Mouse (Mus musculus): ENCODE measurements around the gene Ogfod2. TPM values are rescaled to one million over a fixed set of nuclear protein-coding genes. Genes with fewer than 3 reads are reported as not detected.

Gene Ogfod2
- polyA plus RNA-seq, 1 experiment from 2014 or later, result 23.3 TPM

DNA sequence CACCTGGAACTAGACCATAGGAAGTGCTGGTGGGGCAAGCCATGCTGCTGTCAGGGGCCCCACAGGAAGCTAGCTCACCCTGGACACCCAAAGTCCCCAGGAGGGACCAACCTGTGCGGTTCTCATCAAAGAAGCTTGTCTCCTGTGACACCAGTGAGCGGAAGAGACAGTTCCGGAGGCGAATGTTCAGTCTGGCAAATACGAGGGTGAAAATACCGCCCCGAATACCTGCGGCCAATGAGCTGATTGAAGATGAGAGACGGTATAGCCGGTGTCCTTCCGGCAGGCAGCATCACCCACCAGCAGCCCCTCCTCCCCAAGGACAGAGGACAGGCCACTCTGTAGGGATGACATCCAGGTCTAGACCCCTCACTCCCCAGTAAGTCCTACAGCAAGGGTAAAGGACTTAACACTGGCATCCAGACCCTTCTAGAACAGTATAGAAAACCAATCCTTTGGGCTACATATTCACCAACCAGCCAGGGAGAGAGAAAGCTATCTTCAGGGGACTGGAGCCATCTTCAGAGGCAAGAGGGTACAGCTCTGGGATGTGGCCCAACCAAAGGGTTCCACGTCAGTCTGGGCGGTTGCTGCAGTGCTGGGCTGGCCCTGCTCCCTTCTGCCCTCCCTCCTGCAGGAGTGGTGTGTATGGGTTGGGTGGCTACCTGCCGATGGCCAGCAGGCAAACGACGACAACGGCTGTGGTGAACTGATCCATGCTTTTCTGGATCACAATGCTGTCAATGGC lies 29.0 kb upstream of the Ogfod2 start:
- WGBS, result 88% methylated on average over 17 of the region's 17 CpGs
- peaks cover 16% of the 10 kb centered on the region for H3K4me1 ChIP-seq

DNA sequence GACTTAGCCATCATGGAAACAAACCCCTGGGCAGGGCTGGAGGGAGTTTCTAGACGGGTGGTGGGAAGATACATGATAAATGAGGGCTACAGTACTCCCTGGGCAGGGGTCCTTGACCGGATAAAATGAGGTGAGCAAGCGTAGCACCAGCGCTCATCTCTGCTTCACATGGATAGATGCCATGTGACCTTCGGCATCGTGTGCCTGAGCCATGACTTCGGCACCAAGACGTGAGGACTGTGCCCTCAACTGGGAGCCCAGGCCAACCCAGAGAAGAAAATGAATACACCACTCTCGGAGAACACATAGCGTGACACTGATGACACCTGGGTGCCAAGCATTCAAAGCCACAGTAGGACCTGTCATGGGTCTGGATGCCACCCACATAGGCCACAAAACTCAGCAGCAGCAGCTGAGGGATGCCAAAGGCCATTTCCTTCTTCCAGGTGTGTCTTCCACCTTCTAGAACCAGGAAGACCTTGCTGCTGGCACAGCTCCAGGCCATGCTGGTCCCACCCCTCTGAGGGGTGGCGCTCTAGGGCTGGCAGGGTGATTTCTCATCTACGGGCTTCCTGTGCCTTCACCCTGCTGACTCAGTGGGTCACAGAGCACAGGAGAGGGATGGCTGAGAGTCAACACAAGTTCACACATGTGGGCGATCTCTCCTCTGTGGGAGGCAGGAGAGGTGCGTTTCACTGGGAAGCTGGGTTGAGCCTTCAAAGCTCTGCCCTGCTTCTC lies 28.1 kb upstream of the Ogfod2 start:
- no peaks in the 10 kb centered on the region for H3K36me3 ChIP-seq
- H3K27ac ChIP-seq (replicated peaks), result no peak overlapping the region
- WGBS, result 91% methylated on average over 14 of the region's 14 CpGs
- H3K4me2 ChIP-seq (replicated peaks), result no peak overlapping the region
- H3K27me3 ChIP-seq, result peaks cover 19% of the 10 kb centered on the region; the same call in 1 of the 2 replicates
- H3K9ac ChIP-seq (replicated peaks), result no peak overlapping the region
- peaks cover 7% of the 10 kb centered on the region; the same call in 1 of the 2 replicates for H3K4me1 ChIP-seq
- no peak overlapping the region for H3K4me3 ChIP-seq
- H3K9me3 ChIP-seq, result no peaks in the 10 kb centered on the region
- ATAC-seq (ENCODE audit: low FRiP score, low read depth), result no peak

More for the DNA sequence above, 29.0 kb upstream of the Ogfod2 start:
- H3K27ac ChIP-seq (replicated peaks), result no peak overlapping the region
- no peak for ATAC-seq (ENCODE audit: low FRiP score, low read depth)
- H3K9me3 ChIP-seq, result no peaks in the 10 kb centered on the region
- no peak overlapping the region for H3K4me2 ChIP-seq (replicated peaks)
- no peaks in the 10 kb centered on the region for H3K36me3 ChIP-seq
- peaks cover 19% of the 10 kb centered on the region; the same call in 1 of the 2 replicates for H3K27me3 ChIP-seq
- H3K4me3 ChIP-seq, result no peak overlapping the region
- H3K9ac ChIP-seq (replicated peaks), result no peak overlapping the region

GRCm38 (mm10) chr5:124084588-124085173 lies 27.4 kb upstream of the Ogfod2 start:
- H3K27ac ChIP-seq (replicated peaks), result no peak overlapping the region
- no peaks in the 10 kb centered on the region for H3K9me3 ChIP-seq
- H3K4me1 ChIP-seq, result peaks cover under 1% of the 10 kb centered on the region; the same call in 1 of the 2 replicates
- H3K36me3 ChIP-seq, result no peaks in the 10 kb centered on the region
- peaks cover 19% of the 10 kb centered on the region; the same call in 1 of the 2 replicates for H3K27me3 ChIP-seq
- no peak overlapping the region for H3K4me3 ChIP-seq
- no peak overlapping the region for H3K4me2 ChIP-seq (replicated peaks)
- ATAC-seq (ENCODE audit: low FRiP score, low read depth), result peak; percentile 41; the same call in 1 of the 2 replicates
- 39% methylated on average over 11 of the region's 11 CpGs for WGBS
- H3K9ac ChIP-seq (replicated peaks), result no peak overlapping the region

DNA sequence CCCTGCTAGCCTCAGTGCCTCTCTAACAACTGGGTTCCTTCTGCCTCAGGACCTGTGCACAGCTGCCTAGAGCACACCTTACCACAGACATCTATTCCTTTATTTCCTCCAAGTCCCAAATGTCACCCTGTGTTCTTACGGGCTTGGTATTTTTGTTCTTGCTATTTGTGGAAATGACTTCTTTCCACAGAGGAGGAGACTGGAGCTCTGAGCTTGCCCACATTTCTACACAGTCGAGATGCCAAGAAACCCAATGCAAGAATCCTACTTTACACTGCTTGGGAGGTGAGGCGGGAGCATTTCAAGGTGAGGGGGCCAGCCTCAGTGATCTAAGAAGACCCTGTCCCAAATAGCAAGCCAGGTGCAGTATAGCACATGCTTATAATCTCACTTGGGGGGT lies 26.6 kb upstream of the Ogfod2 start:
- ATAC-seq (ENCODE audit: low FRiP score, low read depth), result no peak
- Histone ChIP-seq H3K4me2 (replicated peaks) (no peak overlapping the region), H3K36me3 (no peaks in the 10 kb centered on the region), H3K4me1 (no peaks in the 10 kb centered on the region), H3K4me3 (no peak overlapping the region), H3K9ac (replicated peaks) (0 out of 2 replicates have a peak overlapping the region, but pooled peaks have one; percentile 28), H3K27ac (replicated peaks) (no peak overlapping the region), H3K27me3 (peaks cover 19% of the 10 kb centered on the region; the same call in 1 of the 2 replicates), H3K9me3 (no peaks in the 10 kb centered on the region)
- 73% methylated on average over 3 of the region's 3 CpGs for WGBS

- no peak overlapping the region for H3K9ac ChIP-seq (replicated peaks)
- 84% methylated on average over 4 of the region's 4 CpGs for WGBS
These were observed 25.2 kb upstream of the Ogfod2 start for GRCm38 (mm10) chr5:124086876-124087275.

DNA sequence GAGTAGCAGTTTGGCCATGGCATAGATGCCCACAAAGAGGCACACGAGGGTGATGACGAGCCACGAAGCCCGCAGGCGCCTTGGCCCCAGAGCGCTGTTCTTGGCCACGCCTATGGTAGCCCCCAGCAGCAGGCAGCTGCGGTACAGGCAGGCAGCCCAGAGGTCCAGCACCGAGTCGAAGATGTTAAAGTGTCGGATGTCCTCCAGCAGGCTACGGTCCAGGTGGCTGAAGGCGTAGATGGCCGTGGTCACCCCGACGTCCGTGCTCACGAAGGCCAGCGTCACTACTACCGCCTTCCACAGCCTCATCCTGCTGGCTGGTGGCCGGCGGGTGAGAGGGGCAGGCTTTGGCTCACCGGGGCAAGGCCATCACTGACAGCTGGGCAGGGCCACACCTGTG lies 22.2 kb upstream of the Ogfod2 start:
- Histone ChIP-seq H3K27me3 (peaks cover 30% of the 10 kb centered on the region), H3K4me1 (peaks cover under 1% of the 10 kb centered on the region; the same call in 1 of the 2 replicates), H3K36me3 (no peaks in the 10 kb centered on the region), H3K9ac (replicated peaks) (no peak overlapping the region), H3K9me3 (no peaks in the 10 kb centered on the region), H3K27ac (replicated peaks) (no peak overlapping the region), H3K4me3 (no peak overlapping the region), H3K4me2 (replicated peaks) (no peak overlapping the region)
- 89% methylated on average over 23 of the region's 23 CpGs for WGBS
- ATAC-seq (ENCODE audit: low FRiP score, low read depth), result no peak

More at GRCm38 (mm10) chr5:124086876-124087275, 25.2 kb upstream of the Ogfod2 start:
- Histone ChIP-seq H3K36me3 (no peaks in the 10 kb centered on the region), H3K4me1 (no peaks in the 10 kb centered on the region), H3K4me2 (replicated peaks) (no peak overlapping the region), H3K27ac (replicated peaks) (no peak overlapping the region), H3K9me3 (no peaks in the 10 kb centered on the region), H3K27me3 (peaks cover 19% of the 10 kb centered on the region; the same call in 1 of the 2 replicates), H3K4me3 (no peak overlapping the region)
- no peak for ATAC-seq (ENCODE audit: low FRiP score, low read depth)

DNA sequence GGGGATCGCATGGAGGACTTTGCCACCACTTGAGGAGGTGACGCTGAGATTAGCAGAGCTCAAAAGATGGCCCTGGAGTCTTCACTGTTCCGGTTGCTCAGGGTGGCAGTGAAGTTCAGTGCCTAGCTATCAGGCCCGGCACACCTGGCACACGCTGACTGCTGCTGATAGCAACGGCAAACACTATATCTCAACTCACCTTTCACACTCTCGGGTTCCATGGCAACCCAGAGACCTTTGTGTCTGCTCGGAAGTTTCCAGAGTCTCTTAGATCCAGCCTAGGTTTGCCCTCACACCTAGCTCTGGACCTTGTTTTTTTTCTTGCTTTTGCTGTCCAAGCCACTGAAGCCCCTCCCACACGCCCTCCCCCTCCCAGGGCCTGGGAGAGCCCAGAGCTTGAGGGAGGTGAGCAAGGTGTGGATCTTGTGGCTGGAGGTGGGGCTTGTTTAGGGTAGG lies 20.1 kb upstream of the Ogfod2 start:
- H3K4me3 ChIP-seq, result no peak overlapping the region
- H3K9ac ChIP-seq (replicated peaks), result no peak overlapping the region
- H3K27ac ChIP-seq (replicated peaks), result no peak overlapping the region
- H3K27me3 ChIP-seq, result peaks cover 34% of the 10 kb centered on the region
- no peak for ATAC-seq (ENCODE audit: low FRiP score, low read depth)
- no peaks in the 10 kb centered on the region for H3K36me3 ChIP-seq
- peaks cover 12% of the 10 kb centered on the region; the same call in 1 of the 2 replicates for H3K4me1 ChIP-seq
- no peak overlapping the region for H3K4me2 ChIP-seq (replicated peaks)
- WGBS, result 64% methylated on average over 9 of the region's 9 CpGs
- H3K9me3 ChIP-seq, result no peaks in the 10 kb centered on the region

DNA sequence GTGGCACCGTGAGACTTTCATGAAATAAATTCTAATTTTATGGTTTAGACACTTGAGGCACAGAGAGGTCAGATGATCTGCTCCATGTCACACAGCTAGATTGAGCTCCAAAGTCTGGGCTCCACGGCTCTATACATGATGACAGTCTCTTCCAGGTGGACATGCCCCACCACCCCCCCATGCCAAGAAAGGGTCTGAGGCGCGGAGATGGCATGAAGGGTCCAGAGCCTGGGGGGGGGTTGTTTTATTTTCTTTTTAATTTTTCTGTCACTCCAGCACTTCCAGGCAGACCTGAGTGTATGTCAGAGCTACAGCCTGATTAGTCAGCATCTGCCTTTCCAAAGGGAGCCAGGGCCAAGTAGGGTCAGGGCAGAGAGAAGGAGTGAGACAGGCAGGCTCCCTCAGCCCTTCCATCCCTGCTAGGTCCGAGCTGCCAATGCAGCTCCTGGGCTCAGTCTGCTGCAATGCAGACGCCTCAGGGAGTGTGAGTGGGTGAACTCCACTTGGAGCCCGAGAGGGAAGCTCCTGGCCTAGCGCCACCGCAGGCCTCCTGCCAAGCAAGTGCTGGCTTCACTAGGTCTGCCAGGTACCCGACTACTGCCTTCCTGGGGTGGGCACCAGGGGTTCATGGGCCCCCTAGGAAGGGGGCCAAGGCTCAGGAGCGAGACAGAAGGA lies 18.8 kb upstream of the Ogfod2 start:
- no peak for ATAC-seq (ENCODE audit: low FRiP score, low read depth)
- no peak overlapping the region for H3K9ac ChIP-seq (replicated peaks)

GRCm38 (mm10) chr5:124093852-124094604 lies 18.1 kb upstream of the Ogfod2 start:
- 84% methylated on average over 12 of the region's 12 CpGs for WGBS
- peaks cover 34% of the 10 kb centered on the region for H3K27me3 ChIP-seq

More for the DNA sequence above, 18.8 kb upstream of the Ogfod2 start:
- WGBS, result 74% methylated on average over 11 of the region's 11 CpGs
- Histone ChIP-seq H3K36me3 (no peaks in the 10 kb centered on the region), H3K4me2 (replicated peaks) (no peak overlapping the region), H3K4me3 (no peak overlapping the region), H3K4me1 (peaks cover 12% of the 10 kb centered on the region; the same call in 1 of the 2 replicates), H3K27ac (replicated peaks) (no peak overlapping the region), H3K27me3 (peaks cover 34% of the 10 kb centered on the region), H3K9me3 (no peaks in the 10 kb centered on the region)

GRCm38 (mm10) chr5:124095077-124095581 lies 17.0 kb upstream of the Ogfod2 start:
- H3K27me3 ChIP-seq, result peaks cover 34% of the 10 kb centered on the region
- peaks cover 12% of the 10 kb centered on the region; the same call in 1 of the 2 replicates for H3K4me1 ChIP-seq
- peak overlapping the region; percentile 40 for H3K9ac ChIP-seq (replicated peaks)
- no peaks in the 10 kb centered on the region for H3K9me3 ChIP-seq
- no peaks in the 10 kb centered on the region for H3K36me3 ChIP-seq
- WGBS, result 11% methylated on average over 19 of the region's 19 CpGs
- H3K4me2 ChIP-seq (replicated peaks), result peak overlapping the region; percentile 60
- ATAC-seq (ENCODE audit: low FRiP score, low read depth), result peak; percentile 54; the same call in 1 of the 2 replicates
- H3K27ac ChIP-seq (replicated peaks), result no peak overlapping the region
- H3K4me3 ChIP-seq, result peak overlapping the region; percentile 38

More at GRCm38 (mm10) chr5:124093852-124094604, 18.1 kb upstream of the Ogfod2 start:
- ATAC-seq (ENCODE audit: low FRiP score, low read depth), result no peak
- Histone ChIP-seq H3K4me2 (replicated peaks) (no peak overlapping the region), H3K4me3 (no peak overlapping the region), H3K36me3 (no peaks in the 10 kb centered on the region), H3K27ac (replicated peaks) (no peak overlapping the region), H3K9me3 (no peaks in the 10 kb centered on the region), H3K4me1 (peaks cover 12% of the 10 kb centered on the region; the same call in 1 of the 2 replicates), H3K9ac (replicated peaks) (no peak overlapping the region)

All from midbrain, embryonic 12.5 days (tissue).